Mouse (Mus musculus): ENCODE data around the gene Uqcrh. TPM values are rescaled to one million over a fixed set of nuclear protein-coding genes. Genes with fewer than 3 reads are reported as not detected.

The Uqcrh gene
- 100 to 1,000 TPM; 843 to 875 TPM for total RNA-seq (2021)
- long read RNA-seq, experiment 1, transcript Uqcrh-204 (4 exons, 579 nt), result minor isoform, 28 of 832 reads
- long read RNA-seq, experiment 1, transcript Uqcrh-201 (4 exons, 402 nt), result minor isoform, 8 of 832 reads
- long read RNA-seq, experiment 1, transcript Uqcrh-205 (2 exons, 423 nt), result minor isoform, 15 of 832 reads
- long read RNA-seq, experiment 1, transcript Uqcrh-202 (4 exons, 547 nt), result major isoform, 723 of 832 reads
- long read RNA-seq, experiment 1, partial matches to known transcripts, result 21 of 832 reads
- long read RNA-seq, experiment 1, other reads (novel, unspliced or antisense), result 37 of 832 reads
- long read RNA-seq, experiment 2, transcript Uqcrh-204 (4 exons, 579 nt), result minor isoform, 35 of 960 reads
- long read RNA-seq, experiment 2, transcript Uqcrh-205 (2 exons, 423 nt), result minor isoform, 19 of 960 reads
- long read RNA-seq, experiment 2, transcript Uqcrh-202 (4 exons, 547 nt), result major isoform, 836 of 960 reads
- long read RNA-seq, experiment 2, transcript Uqcrh-201 (4 exons, 402 nt), result minor isoform, 6 of 960 reads
- long read RNA-seq, experiment 2, partial matches to known transcripts, result 3 of 960 reads
- long read RNA-seq, experiment 2, other reads (novel, unspliced or antisense), result 61 of 960 reads

GRCm38 (mm10) chr4:116074861-116075620, at the start of gene Uqcrh, which contains the start of gene Lrrc41:
Gene Uqcrh (minus strand): TSS chr4:116075071.
Gene Lrrc41 (plus strand): TSS chr4:116075269.
- peak; percentile 93 to 96 for DNase-seq
- intact Hi-C loops (cut with DNase I), result no loop called here

GRCm38 (mm10) chr4:116123602-116124519, 49.0 kb upstream of the Uqcrh start, which contains the start of the genes Rad54l and Pomgnt1:
Gene Rad54l (minus strand): TSS chr4:116123690.
Gene Pomgnt1 (plus strand): TSS chr4:116123840.
- intact Hi-C loops (cut with DNase I), result no loop called here

GRCm38 (mm10) chr4:116122762-116123161, 47.9 kb upstream of the Uqcrh start:
- DNase-seq, result no peak
- intact Hi-C loops (cut with DNase I), result no loop called here

More at GRCm38 (mm10) chr4:116123602-116124519, 49.0 kb upstream of the Uqcrh start, which contains the start of the genes Rad54l and Pomgnt1:
- DNase-seq, result peak; percentile 48 to 70

GRCm38 (mm10) chr4:116111486-116111885, 36.6 kb upstream of the Uqcrh start:
- intact Hi-C loops (cut with DNase I), result no loop called here
- no peak for DNase-seq

GRCm38 (mm10) chr4:116110695-116111094, 35.8 kb upstream of the Uqcrh start:
- no peak for DNase-seq
- intact Hi-C loops (cut with DNase I), result no loop called here

- intact Hi-C loops (cut with DNase I), result no loop called here
- DNase-seq, result no peak
These were observed 30.4 kb upstream of the Uqcrh start for GRCm38 (mm10) chr4:116105278-116105677.

- intact Hi-C loops (cut with DNase I), result no loop called here
- no peak for DNase-seq
These were observed 26.1 kb upstream of the Uqcrh start for GRCm38 (mm10) chr4:116100959-116101358.

GRCm38 (mm10) chr4:116097211-116097610, 22.3 kb upstream of the Uqcrh start:
- DNase-seq, result no peak
- intact Hi-C loops (cut with DNase I), result no loop called here

- DNase-seq, result no peak
- intact Hi-C loops (cut with DNase I), result no loop called here
These were observed 21.4 kb upstream of the Uqcrh start for GRCm38 (mm10) chr4:116096291-116096690.

- DNase-seq, result no peak
- intact Hi-C loops (cut with DNase I), result no loop called here
These were observed 13.8 kb upstream of the Uqcrh start for GRCm38 (mm10) chr4:116088510-116089249.

GRCm38 (mm10) chr4:116077240-116078095, 2.6 kb upstream of the Uqcrh start:
- no peak for DNase-seq

GRCm38 (mm10) chr4:116076369-116077231, 1.7 kb upstream of the Uqcrh start:
- peak; percentile 21 to 51 for DNase-seq
- intact Hi-C loops (cut with DNase I), result no loop called here

More at GRCm38 (mm10) chr4:116077240-116078095, 2.6 kb upstream of the Uqcrh start:
- intact Hi-C loops (cut with DNase I), result no loop called here

GRCm38 (mm10) chr4:116075631-116076368, 929 bp upstream of the Uqcrh start:
- intact Hi-C loops (cut with DNase I), result no loop called here
- peak; percentile 65 to 73 for DNase-seq

- DNase-seq, result no peak
These were observed 661 bp downstream of the Uqcrh start for GRCm38 (mm10) chr4:116074145-116074675.

GRCm38 (mm10) chr4:116073146-116073545, 1.7 kb downstream of the Uqcrh start:
- DNase-seq, result no peak
- intact Hi-C loops (cut with DNase I), result no loop called here

More at GRCm38 (mm10) chr4:116074145-116074675, 661 bp downstream of the Uqcrh start:
- intact Hi-C loops (cut with DNase I), result no loop called here

GRCm38 (mm10) chr4:116070116-116070515, 4.8 kb downstream of the Uqcrh start:
- intact Hi-C loops (cut with DNase I), result no loop called here
- no peak for DNase-seq
